Mouse (Mus musculus) embryonic facial prominence, embryonic 15.5 days (tissue): ENCODE measurements around the gene Cspg4. TPM values are rescaled to one million over a fixed set of nuclear protein-coding genes. Genes with fewer than 3 reads are reported as not detected.

Source experiments
- ATAC-seq: fragments of 200-750 bp; cut with Nextera tagmentation; 2 replicates; pipeline ENCODE4 v1.8.0; 2017; ENCODE audit warnings: low read depth, moderate TSS enrichment; ENCODE audit not compliant: insufficient number of reproducible peaks, low FRiP score, low TSS enrichment
- H3K27ac ChIP-seq: fragments of 300-500 bp; sonication (generic); replicated peaks from 2 replicates; pipeline ENCODE4 v1.5.1; 2015; ENCODE audit warnings: mild to moderate bottlenecking, inconsistent platforms
- H3K27me3 ChIP-seq: fragments of 300-500 bp; sonication (generic); 2 replicates; pipeline ENCODE4 v1.6.1; 2015; ENCODE audit warnings: inconsistent platforms
- H3K36me3 ChIP-seq: fragments of 300-500 bp; sonication (generic); 2 replicates; pipeline ENCODE4 v1.6.1; 2015; ENCODE audit warnings: mild to moderate bottlenecking, inconsistent platforms
- H3K4me1 ChIP-seq: fragments of 300-500 bp; sonication (generic); 2 replicates; pipeline ENCODE4 v1.6.1; 2015; ENCODE audit warnings: inconsistent platforms
- H3K4me2 ChIP-seq: fragments of 300-500 bp; sonication (generic); replicated peaks from 2 replicates; pipeline ENCODE4 v1.6.1; 2015; ENCODE audit warnings: mild to moderate bottlenecking, inconsistent platforms
- H3K4me3 ChIP-seq: fragments of 300-500 bp; sonication (generic); replicated peaks from 2 replicates; pipeline ENCODE4 v1.5.1; 2015; ENCODE audit warnings: mild to moderate bottlenecking, inconsistent platforms
- H3K9ac ChIP-seq: fragments of 300-500 bp; sonication (generic); 2 replicates; pipeline ENCODE4 v1.6.1; 2015; ENCODE audit warnings: inconsistent platforms
- H3K9me3 ChIP-seq: fragments of 300-500 bp; sonication (generic); replicated peaks from 2 replicates; pipeline ENCODE4 v1.6.1; 2016; ENCODE audit warnings: inconsistent platforms
- WGBS: fragments of 180-500 bp; shearing (Covaris S2); methylation state at CpG from one replicate; pipeline ENCODE4 v1.1.7; 2015; 5-methylcytosine and 5-hydroxymethylcytosine counted together
- polyA plus RNA-seq: library from polyadenylated mRNA; unstranded; fragments of >200 nt; fragmentation: Nextera tagmentation; extraction: Ambion mirVana; gene quantifications from 2 replicates; pipeline ENCODE4 v1.2.1, GENCODE M21; 2015

Cspg4 gene
- polyA plus RNA-seq, 1 experiment from 2014 or later: 31.2 TPM

- H3K27me3 ChIP-seq: no peaks in the 10 kb centered on the region
- H3K9me3 ChIP-seq: no peaks in the 10 kb centered on the region
- H3K36me3 ChIP-seq: peaks cover 7% of the 10 kb centered on the region; the same call in 1 of the 2 replicates
- no peak overlapping the region for H3K9ac ChIP-seq
- H3K4me2 ChIP-seq: no peak overlapping the region
- peak overlapping the region; percentile 72 for H3K27ac ChIP-seq
- ATAC-seq: no peak
- 36% methylated on average over 9 of the region's 9 CpGs for WGBS
- no peak overlapping the region for H3K4me3 ChIP-seq
- peaks cover 60% of the 10 kb centered on the region for H3K4me1 ChIP-seq
Observed at GRCm38 (mm10) chr9:56880790-56881189, 16.0 kb downstream of the Cspg4 start.

GRCm38 (mm10) chr9:56881539-56882082 lies 16.8 kb downstream of the Cspg4 start:
- Histone ChIP-seq H3K4me2 (no peak overlapping the region), H3K9ac (no peak overlapping the region), H3K4me3 (no peak overlapping the region), H3K27me3 (no peaks in the 10 kb centered on the region), H3K27ac (peak overlapping the region; percentile 58), H3K9me3 (no peaks in the 10 kb centered on the region), H3K36me3 (peaks cover 16% of the 10 kb centered on the region), H3K4me1 (peaks cover 52% of the 10 kb centered on the region)
- WGBS: 46% methylated on average over 3 of the region's 3 CpGs
- ATAC-seq: peak; percentile 20; the same call in 1 of the 2 replicates

- H3K36me3 ChIP-seq: peaks cover 22% of the 10 kb centered on the region
- H3K4me2 ChIP-seq: no peak overlapping the region
- peak overlapping the region; percentile 58 for H3K27ac ChIP-seq
- peaks cover 45% of the 10 kb centered on the region for H3K4me1 ChIP-seq
- no peaks in the 10 kb centered on the region for H3K9me3 ChIP-seq
- H3K9ac ChIP-seq: no peak overlapping the region
- no peaks in the 10 kb centered on the region for H3K27me3 ChIP-seq
- no peak overlapping the region for H3K4me3 ChIP-seq
- ATAC-seq: no peak
- 50% methylated on average over 4 of the region's 4 CpGs for WGBS
Observed at GRCm38 (mm10) chr9:56882283-56882682, 17.4 kb downstream of the Cspg4 start.

- H3K9me3 ChIP-seq: no peaks in the 10 kb centered on the region
- H3K36me3 ChIP-seq: peaks cover 28% of the 10 kb centered on the region
- no peak overlapping the region for H3K4me2 ChIP-seq
- no peaks in the 10 kb centered on the region for H3K27me3 ChIP-seq
- H3K4me3 ChIP-seq: no peak overlapping the region
- H3K4me1 ChIP-seq: peaks cover 41% of the 10 kb centered on the region
- WGBS: 55% methylated on average over 12 of the region's 12 CpGs
- peak; percentile 12; the same call in 1 of the 2 replicates for ATAC-seq
- H3K27ac ChIP-seq: peak overlapping the region; percentile 58
- H3K9ac ChIP-seq: no peak overlapping the region
Observed at GRCm38 (mm10) chr9:56882818-56883217, 18.0 kb downstream of the Cspg4 start.

GRCm38 (mm10) chr9:56883470-56883869 lies 18.6 kb downstream of the Cspg4 start:
- Histone ChIP-seq H3K9ac (no peak overlapping the region), H3K27me3 (no peaks in the 10 kb centered on the region), H3K36me3 (peaks cover 34% of the 10 kb centered on the region), H3K4me2 (no peak overlapping the region), H3K9me3 (no peaks in the 10 kb centered on the region), H3K4me3 (no peak overlapping the region), H3K27ac (no peak overlapping the region), H3K4me1 (peaks cover 41% of the 10 kb centered on the region)
- 74% methylated on average over 7 of the region's 7 CpGs for WGBS
- ATAC-seq: no peak

GRCm38 (mm10) chr9:56884328-56884727 lies 19.5 kb downstream of the Cspg4 start:
- ATAC-seq: no peak
- no peak overlapping the region for H3K9ac ChIP-seq
- H3K4me3 ChIP-seq: no peak overlapping the region
- H3K4me2 ChIP-seq: no peak overlapping the region
- H3K4me1 ChIP-seq: peaks cover 41% of the 10 kb centered on the region
- 80% methylated on average over 4 of the region's 4 CpGs for WGBS
- H3K36me3 ChIP-seq: peaks cover 42% of the 10 kb centered on the region
- no peaks in the 10 kb centered on the region for H3K9me3 ChIP-seq
- H3K27ac ChIP-seq: no peak overlapping the region
- H3K27me3 ChIP-seq: no peaks in the 10 kb centered on the region

GRCm38 (mm10) chr9:56886113-56886512 lies 21.3 kb downstream of the Cspg4 start:
- no peak for ATAC-seq
- Histone ChIP-seq H3K4me2 (no peak overlapping the region), H3K9ac (no peak overlapping the region), H3K36me3 (peaks cover 42% of the 10 kb centered on the region), H3K4me1 (peaks cover 29% of the 10 kb centered on the region), H3K27ac (no peak overlapping the region), H3K4me3 (no peak overlapping the region), H3K9me3 (no peaks in the 10 kb centered on the region), H3K27me3 (no peaks in the 10 kb centered on the region)
- 53% methylated on average over 13 of the region's 13 CpGs for WGBS

- 90% methylated on average over 15 of the region's 15 CpGs for WGBS
- H3K9ac ChIP-seq: no peak overlapping the region
- no peak overlapping the region for H3K27ac ChIP-seq
- no peaks in the 10 kb centered on the region for H3K27me3 ChIP-seq
- H3K4me1 ChIP-seq: peaks cover 26% of the 10 kb centered on the region
- H3K9me3 ChIP-seq: no peaks in the 10 kb centered on the region
- no peak overlapping the region for H3K4me2 ChIP-seq
- no peak for ATAC-seq
- peaks cover 42% of the 10 kb centered on the region for H3K36me3 ChIP-seq
- no peak overlapping the region for H3K4me3 ChIP-seq
Observed at GRCm38 (mm10) chr9:56886601-56887000, 21.8 kb downstream of the Cspg4 start.

GRCm38 (mm10) chr9:56887581-56887980 lies 22.7 kb downstream of the Cspg4 start:
- 91% methylated on average over 16 of the region's 16 CpGs for WGBS
- peaks cover 43% of the 10 kb centered on the region for H3K36me3 ChIP-seq

GRCm38 (mm10) chr9:56889817-56890216 lies 25.0 kb downstream of the Cspg4 start:
- Histone ChIP-seq H3K27ac (no peak overlapping the region), H3K9me3 (no peaks in the 10 kb centered on the region), H3K4me2 (peak overlapping the region; percentile 21; the same call in 1 of the 2 replicates), H3K9ac (no peak overlapping the region), H3K36me3 (peaks cover 57% of the 10 kb centered on the region), H3K27me3 (no peaks in the 10 kb centered on the region), H3K4me1 (peaks cover 19% of the 10 kb centered on the region), H3K4me3 (no peak overlapping the region)
- peak; percentile 26; the same call in 1 of the 2 replicates for ATAC-seq
- 13% methylated on average over 14 of the region's 14 CpGs for WGBS

More at GRCm38 (mm10) chr9:56887581-56887980, 22.7 kb downstream of the Cspg4 start:
- ATAC-seq: no peak
- Histone ChIP-seq H3K4me1 (peaks cover 21% of the 10 kb centered on the region), H3K9me3 (no peaks in the 10 kb centered on the region), H3K4me3 (no peak overlapping the region), H3K27ac (no peak overlapping the region), H3K9ac (no peak overlapping the region), H3K4me2 (no peak overlapping the region), H3K27me3 (no peaks in the 10 kb centered on the region)

- Histone ChIP-seq H3K9ac (no peak overlapping the region), H3K4me1 (peaks cover 19% of the 10 kb centered on the region), H3K4me3 (no peak overlapping the region), H3K27me3 (no peaks in the 10 kb centered on the region), H3K27ac (no peak overlapping the region), H3K4me2 (no peak overlapping the region), H3K9me3 (no peaks in the 10 kb centered on the region), H3K36me3 (peaks cover 54% of the 10 kb centered on the region)
- WGBS: 70% methylated on average over 11 of the region's 11 CpGs
- no peak for ATAC-seq
Observed at GRCm38 (mm10) chr9:56890522-56891250, 25.9 kb downstream of the Cspg4 start.
